Mouse (Mus musculus) thymus, adult 2 months (tissue): ENCODE results near the gene Dapk2.

ENCODE experiments used
- CTCF ChIP-seq: fragments of 200-500 bp; IDR thresholded peaks from 2 replicates; pipeline ENCODE4 v1.5.1; 2012; ENCODE audit warnings: mild to moderate bottlenecking, control low read depth, low read length, moderate library complexity, borderline replicate concordance; ENCODE audit not compliant: control insufficient read depth, poor library complexity, insufficient read depth; ENCODE audit errors: extremely low read depth
- POLR2A ChIP-seq: fragments of 200-500 bp; IDR thresholded peaks from 2 replicates; pipeline ENCODE4 v1.6.1; 2012; ENCODE audit warnings: mild to moderate bottlenecking, low read length, control low read depth, moderate library complexity; ENCODE audit not compliant: control insufficient read depth, poor library complexity, insufficient read depth; ENCODE audit errors: extremely low read depth

GRCm38 (mm10) chr9:66245707-66246106 lies 87.7 kb downstream of the Dapk2 start:
- TF ChIP-seq CTCF (no peak), POLR2A (no peak)
